ENCODE assay signal across 21 mouse cellular contexts in genomic region chr14:96081681-96082207, GRCm38 (mm10).
DNase-seq lines count a peak whose midpoint lies in the region; ATAC-seq lines count a peak whose summit lies in the region.
"Had no signal": no experiment of that assay in that cellular context is flagged by ENCODE, and none has a peak within 500 bp of the region (broad histone marks: within the 10 kb centered on the region; RNA-seq: fewer than 3 reads in every experiment).

No protein-coding gene starts in this region.

- no peaks in the 10 kb centered on the region for H3K36me3 ChIP-seq in forebrain, embryonic 11.5 days (ENCODE audit: control insufficient read depth, insufficient read depth, low read length)
- H3K36me3 ChIP-seq in forebrain, embryonic 12.5 days (replicated peaks) = no peaks in the 10 kb centered on the region
- H3K36me3 ChIP-seq in midbrain, embryonic 10.5 days = no peaks in the 10 kb centered on the region
- H3K36me3 ChIP-seq in midbrain, embryonic 15.5 days (replicated peaks) = no peaks in the 10 kb centered on the region
- H3K36me3 ChIP-seq: limb, embryonic 13.5 days; liver, embryonic 12.5 days had no signal

- intact Hi-C loops in heart, postnatal 10 days (cut with DNase I) = no loop called here

- WGBS in forebrain, embryonic 11.5 days = 21% methylated on average over 6 of the region's 6 CpGs
- WGBS in forebrain, embryonic 12.5 days = 19% methylated on average over 6 of the region's 6 CpGs
- 26% methylated on average over 6 of the region's 6 CpGs for WGBS in midbrain, embryonic 10.5 days
- WGBS in midbrain, embryonic 15.5 days = 25% methylated on average over 6 of the region's 6 CpGs

- no peak overlapping the region for H3K9ac ChIP-seq in forebrain, embryonic 11.5 days (ENCODE audit: low read length)
- no peak overlapping the region for H3K9ac ChIP-seq in forebrain, embryonic 12.5 days
- no peak overlapping the region for H3K9ac ChIP-seq in midbrain, embryonic 15.5 days
- H3K9ac ChIP-seq: forebrain, embryonic 13.5 days; limb, embryonic 13.5 days; liver, embryonic 12.5 days had no signal

- ATAC-seq in forebrain, embryonic 11.5 days (replicated peaks; ENCODE audit: low FRiP score) = 0 out of 2 replicates have a peak, but pooled peaks have one; percentile 36
- no peak; the same call in 1 of the 2 replicates for ATAC-seq in forebrain, embryonic 12.5 days (ENCODE audit: low FRiP score)
- no peak for ATAC-seq in midbrain, embryonic 15.5 days (replicated peaks)
- ATAC-seq: forebrain, embryonic 13.5 days; liver, embryonic 12.5 days; midbrain, embryonic 16.5 days had no signal

- no peak overlapping the region for H3K27ac ChIP-seq in forebrain, embryonic 11.5 days (ENCODE audit: low read depth, low read length)
- no peak overlapping the region for H3K27ac ChIP-seq in forebrain, embryonic 12.5 days
- H3K27ac ChIP-seq in midbrain, embryonic 10.5 days (replicated peaks) = peak overlapping the region; percentile 71
- no peak overlapping the region for H3K27ac ChIP-seq in midbrain, embryonic 15.5 days
- H3K27ac ChIP-seq: forebrain, embryonic 13.5 days; limb, embryonic 13.5 days; liver, embryonic 12.5 days had no signal

- H3K4me2 ChIP-seq in forebrain, embryonic 11.5 days (ENCODE audit: low read depth, low read length, severe bottlenecking) = no peak overlapping the region
- no peak overlapping the region for H3K4me2 ChIP-seq in forebrain, embryonic 12.5 days
- H3K4me2 ChIP-seq in midbrain, embryonic 15.5 days = no peak overlapping the region
- H3K4me2 ChIP-seq: forebrain, embryonic 13.5 days; limb, embryonic 13.5 days; liver, embryonic 12.5 days had no signal

- H3K9me3 ChIP-seq in forebrain, embryonic 11.5 days (ENCODE audit: control insufficient read depth, low read length) = no peaks in the 10 kb centered on the region
- no peaks in the 10 kb centered on the region for H3K9me3 ChIP-seq in forebrain, embryonic 12.5 days
- no peaks in the 10 kb centered on the region for H3K9me3 ChIP-seq in midbrain, embryonic 10.5 days (replicated peaks)
- no peaks in the 10 kb centered on the region for H3K9me3 ChIP-seq in midbrain, embryonic 15.5 days
- H3K9me3 ChIP-seq: forebrain, embryonic 13.5 days; limb, embryonic 13.5 days; liver, embryonic 12.5 days had no signal

- no peaks in the 10 kb centered on the region for H3K27me3 ChIP-seq in forebrain, embryonic 11.5 days (ENCODE audit: control insufficient read depth, insufficient read depth, low read length)
- H3K27me3 ChIP-seq in forebrain, embryonic 12.5 days = no peaks in the 10 kb centered on the region
- no peaks in the 10 kb centered on the region for H3K27me3 ChIP-seq in midbrain, embryonic 10.5 days (ENCODE audit: low read depth, poor library complexity, severe bottlenecking)
- no peaks in the 10 kb centered on the region for H3K27me3 ChIP-seq in midbrain, embryonic 15.5 days (replicated peaks)
- H3K27me3 ChIP-seq: forebrain, embryonic 13.5 days; limb, embryonic 13.5 days; liver, embryonic 12.5 days had no signal

- H3K4me3 ChIP-seq in forebrain, embryonic 11.5 days (ENCODE audit: low read depth, low read length) = no peak overlapping the region
- H3K4me3 ChIP-seq in forebrain, embryonic 12.5 days (replicated peaks) = no peak overlapping the region
- no peak overlapping the region for H3K4me3 ChIP-seq in midbrain, embryonic 10.5 days
- H3K4me3 ChIP-seq in midbrain, embryonic 15.5 days = no peak overlapping the region
- H3K4me3 ChIP-seq: forebrain, embryonic 13.5 days; limb, embryonic 13.5 days; liver, embryonic 12.5 days; myocyte had no signal

- DNase-seq in forebrain, embryonic 11.5 days (ENCODE audit: low spot score) = no peak
- DNase-seq in midbrain, embryonic 10.5 days (ENCODE audit: low spot score) = peak; percentile 20
- peak; percentile 47 for DNase-seq in embryo, embryonic 9.5 days (ENCODE audit: extremely low spot score)
- peak; percentile 56 for DNase-seq in retina, embryonic 14.5 days (ENCODE audit: low spot score)
- DNase-seq in heart, postnatal 10 days = no peak
- DNase-seq in gastrocnemius, adult 18-20 months (ENCODE audit: low spot score) = no peak
- DNase-seq: adrenal gland, postnatal 25 days; cerebellum, adult 9-11 months; kidney, adult 2 months; kidney, postnatal 25 days; lung, adult 18-20 months; lung, postnatal 14 days; right cerebral cortex, postnatal 4 days; thymus, postnatal 25 days had no signal

- no peaks in the 10 kb centered on the region for H3K4me1 ChIP-seq in forebrain, embryonic 11.5 days (replicated peaks; ENCODE audit: control insufficient read depth, insufficient read depth, low read length)
- H3K4me1 ChIP-seq in forebrain, embryonic 12.5 days = peaks cover 5% of the 10 kb centered on the region; the same call in 1 of the 2 replicates
- H3K4me1 ChIP-seq in midbrain, embryonic 10.5 days = peaks cover 13% of the 10 kb centered on the region
- H3K4me1 ChIP-seq in midbrain, embryonic 15.5 days = no peaks in the 10 kb centered on the region
- H3K4me1 ChIP-seq: forebrain, embryonic 13.5 days; liver, embryonic 12.5 days had no signal

Comparison
In these comparisons a context has a peak if more than half of its experiments do, and no peak if none do; other contexts are left out.
1. DNase-seq: peak in midbrain, embryonic 10.5 days (single experiment), embryo, embryonic 9.5 days (single experiment) and retina, embryonic 14.5 days (single experiment); none in forebrain, embryonic 11.5 days (single experiment), heart, postnatal 10 days (0 of 2) and gastrocnemius, adult 18-20 months (single experiment).